Mouse (Mus musculus) cerebellum, adult 2 months (tissue): ENCODE results near the gene Prepl. TPM values are rescaled to one million over a fixed set of nuclear protein-coding genes. Genes with fewer than 3 reads are reported as not detected.

Experiments used
- DNase-seq, 2 experiments: peaks; one replicate each; pipeline ENCODE4 v3.0.0; 2021
- H3K27ac ChIP-seq: fragments of 200-500 bp; 2 replicates; pipeline ENCODE4 v1.5.1; 2012; ENCODE audit warnings: low read length, control low read depth, inconsistent platforms; ENCODE audit not compliant: insufficient read depth
- H3K27me3 ChIP-seq: fragments of 200-500 bp; 2 replicates; pipeline ENCODE4 v1.6.1; 2012; ENCODE audit warnings: inconsistent platforms, mild to moderate bottlenecking, low read length, moderate library complexity; ENCODE audit not compliant: control insufficient read depth, insufficient read depth
- H3K4me1 ChIP-seq: fragments of 200-500 bp; 2 replicates; pipeline ENCODE4 v1.6.1; 2011; ENCODE audit warnings: low read length; ENCODE audit not compliant: control insufficient read depth, insufficient read depth
- H3K4me3 ChIP-seq: fragments of 200-500 bp; replicated peaks from 2 replicates; pipeline ENCODE3; 2011; ENCODE audit warnings: mild to moderate bottlenecking, low read depth, low read length, control low read depth; ENCODE audit not compliant: insufficient read depth
- CTCF ChIP-seq: fragments of 200-500 bp; IDR thresholded peaks from 2 replicates; pipeline ENCODE4 v1.5.1; 2011; ENCODE audit warnings: low read depth, mild to moderate bottlenecking, control low read depth, low read length, moderate library complexity, borderline replicate concordance; ENCODE audit not compliant: insufficient read depth
- POLR2A ChIP-seq: fragments of 200-500 bp; IDR thresholded peaks from 2 replicates; pipeline ENCODE4 v1.6.1; 2011; ENCODE audit warnings: low read length, control low read depth, borderline replicate concordance; ENCODE audit not compliant: insufficient read depth
- WGBS: fragments of 180-500 bp; shearing (Covaris S2); methylation state at CpG from one replicate; pipeline ENCODE4 v1.1.7; 2018; 5-methylcytosine and 5-hydroxymethylcytosine counted together
- polyA plus RNA-seq: library from polyadenylated mRNA; depleted of rRNA; stranded (reverse); fragments of >200 nt; gene quantifications from 2 replicates; pipeline ENCODE4 v1.2.3, GENCODE M21; 2012

Prepl gene
- polyA plus RNA-seq, 1 experiment: 286 TPM

- no peaks in the 10 kb centered on the region for H3K4me1 ChIP-seq
- DNase-seq: no peak
- 97% methylated on average over 7 of the region's 7 CpGs for WGBS
- H3K27ac ChIP-seq: no peak overlapping the region
- TF ChIP-seq POLR2A: no peak
- TF ChIP-seq CTCF: no peak
- H3K27me3 ChIP-seq: no peaks in the 10 kb centered on the region
- no peak overlapping the region for H3K4me3 ChIP-seq
These were observed 8.8 kb upstream of the Prepl start for GRCm38 (mm10) chr17:85098677-85099323.

GRCm38 (mm10) chr17:85096396-85096795 lies 6.4 kb upstream of the Prepl start:
- H3K4me3 ChIP-seq: no peak overlapping the region
- TF ChIP-seq POLR2A (no peak), CTCF (no peak)
- H3K27me3 ChIP-seq: no peaks in the 10 kb centered on the region
- DNase-seq: no peak
- 93% methylated on average over 3 of the region's 3 CpGs for WGBS
- no peaks in the 10 kb centered on the region for H3K4me1 ChIP-seq
- no peak overlapping the region for H3K27ac ChIP-seq

GRCm38 (mm10) chr17:85091762-85092161 lies 1.7 kb upstream of the Prepl start:
- H3K27ac ChIP-seq: no peak overlapping the region
- no peaks in the 10 kb centered on the region for H3K27me3 ChIP-seq
- no peak for TF ChIP-seq CTCF
- 96% methylated on average over 6 of the region's 6 CpGs for WGBS
- no peak for DNase-seq
- H3K4me3 ChIP-seq: no peak overlapping the region
- H3K4me1 ChIP-seq: peaks cover 5% of the 10 kb centered on the region; the same call in 1 of the 2 replicates

- WGBS: under 1% methylated on average over 16 of the region's 16 CpGs
These were observed 420 bp downstream of the Prepl start for GRCm38 (mm10) chr17:85089621-85090020.

GRCm38 (mm10) chr17:85089011-85089410 lies 1.0 kb downstream of the Prepl start:
- no peak overlapping the region for H3K27ac ChIP-seq

More at GRCm38 (mm10) chr17:85089621-85090020, 420 bp downstream of the Prepl start:
- peak overlapping the region; percentile 98 for H3K4me3 ChIP-seq
- H3K27ac ChIP-seq: peak overlapping the region; percentile 72
- H3K27me3 ChIP-seq: no peaks in the 10 kb centered on the region
- H3K4me1 ChIP-seq: peaks cover 5% of the 10 kb centered on the region; the same call in 1 of the 2 replicates
- no peak for DNase-seq
- TF ChIP-seq POLR2A (no peak), CTCF (no peak)

GRCm38 (mm10) chr17:85088401-85088800 lies 1.6 kb downstream of the Prepl start:
- WGBS: 60% methylated on average over 11 of the region's 11 CpGs
- H3K27ac ChIP-seq: no peak overlapping the region
- H3K4me1 ChIP-seq: peaks cover 5% of the 10 kb centered on the region; the same call in 1 of the 2 replicates
- H3K27me3 ChIP-seq: no peaks in the 10 kb centered on the region
- H3K4me3 ChIP-seq: peak overlapping the region; percentile 27
- no peak for DNase-seq
- TF ChIP-seq POLR2A: no peak
- no peak for TF ChIP-seq CTCF

More at GRCm38 (mm10) chr17:85089011-85089410, 1.0 kb downstream of the Prepl start:
- TF ChIP-seq POLR2A (no peak), CTCF (no peak)
- peak; percentile 41 to 65 for DNase-seq
- Histone ChIP-seq H3K27me3 (no peaks in the 10 kb centered on the region), H3K4me3 (peak overlapping the region; percentile 98), H3K4me1 (peaks cover 5% of the 10 kb centered on the region; the same call in 1 of the 2 replicates)
- 26% methylated on average over 6 of the region's 6 CpGs for WGBS

GRCm38 (mm10) chr17:85087591-85087990 lies 2.5 kb downstream of the Prepl start:
- TF ChIP-seq POLR2A (no peak), CTCF (no peak)
- no peaks in the 10 kb centered on the region for H3K27me3 ChIP-seq
- peaks cover 5% of the 10 kb centered on the region; the same call in 1 of the 2 replicates for H3K4me1 ChIP-seq
- 35% methylated on average over 5 of the region's 5 CpGs for WGBS
- no peak overlapping the region for H3K27ac ChIP-seq
- peak; percentile 75 to 87 for DNase-seq
- H3K4me3 ChIP-seq: no peak overlapping the region

- H3K27me3 ChIP-seq: no peaks in the 10 kb centered on the region
- H3K27ac ChIP-seq: no peak overlapping the region
- DNase-seq: no peak
- WGBS: 48% methylated on average over 1 of the region's 1 CpGs
- TF ChIP-seq POLR2A: no peak
- TF ChIP-seq CTCF: no peak
- no peak overlapping the region for H3K4me3 ChIP-seq
- H3K4me1 ChIP-seq: peaks cover 5% of the 10 kb centered on the region; the same call in 1 of the 2 replicates
These were observed 3.5 kb downstream of the Prepl start for GRCm38 (mm10) chr17:85086501-85086900.
